ENCODE assay signal across 25 mouse cellular contexts in genomic region chr4:132130134-132130533, GRCm38 (mm10). TPM values are rescaled to one million over a fixed set of nuclear protein-coding genes. Genes with fewer than 3 reads are reported as not detected.
A peak's percentile ranks its signal among the peaks of the same experiment; 100 is the strongest.
DNase-seq lines count a peak whose midpoint lies in the region; ATAC-seq and TF ChIP-seq lines count a peak whose summit lies in the region.
"Had no signal": no experiment of that assay in that cellular context is flagged by ENCODE, and none has a peak within 500 bp of the region (broad histone marks: within the 10 kb centered on the region; RNA-seq: fewer than 3 reads in every experiment).

No protein-coding gene starts in this region.

- H3K36me3 ChIP-seq in forebrain, embryonic 12.5 days (replicated peaks), result no peaks in the 10 kb centered on the region; the same call in 1 of the 2 replicates
- no peaks in the 10 kb centered on the region for H3K36me3 ChIP-seq in forebrain, postnatal 0 days (ENCODE audit: insufficient read depth)
- H3K36me3 ChIP-seq in heart, embryonic 13.5 days, result no peaks in the 10 kb centered on the region
- no peaks in the 10 kb centered on the region for H3K36me3 ChIP-seq in liver, embryonic 11.5 days (ENCODE audit: control insufficient read depth, insufficient read depth, low read length)
- H3K36me3 ChIP-seq in liver, embryonic 12.5 days, result no peaks in the 10 kb centered on the region
- H3K36me3 ChIP-seq: hindbrain, embryonic 13.5 days; kidney, embryonic 15.5 days; liver, embryonic 15.5 days; lung, embryonic 15.5 days; midbrain, embryonic 15.5 days; neural tube, embryonic 12.5 days; stomach, embryonic 15.5 days had no signal

- H3K27ac ChIP-seq in forebrain, embryonic 12.5 days, result peak overlapping the region; percentile 92
- no peak overlapping the region for H3K27ac ChIP-seq in forebrain, postnatal 0 days (ENCODE audit: low read depth, low read length)
- peak overlapping the region; percentile 92 for H3K27ac ChIP-seq in heart, embryonic 13.5 days (replicated peaks)
- H3K27ac ChIP-seq in liver, embryonic 11.5 days (ENCODE audit: low read depth, low read length), result peak overlapping the region; percentile 23; the same call in 1 of the 2 replicates
- H3K27ac ChIP-seq in liver, embryonic 12.5 days, result no peak overlapping the region
- H3K27ac ChIP-seq: gastrocnemius, adult 2 months; kidney, embryonic 15.5 days; left cerebral cortex, adult 2 months; liver, embryonic 15.5 days; lung, embryonic 15.5 days; neural tube, embryonic 12.5 days; stomach, embryonic 15.5 days had no signal

- no peaks in the 10 kb centered on the region for H3K27me3 ChIP-seq in forebrain, embryonic 12.5 days
- H3K27me3 ChIP-seq in forebrain, postnatal 0 days (ENCODE audit: insufficient read depth, low read length), result no peaks in the 10 kb centered on the region
- no peaks in the 10 kb centered on the region for H3K27me3 ChIP-seq in heart, embryonic 13.5 days (replicated peaks)
- no peaks in the 10 kb centered on the region; the same call in 1 of the 2 replicates for H3K27me3 ChIP-seq in liver, embryonic 11.5 days (replicated peaks; ENCODE audit: control insufficient read depth, insufficient read depth, low read length)
- H3K27me3 ChIP-seq in liver, embryonic 12.5 days (replicated peaks), result 0 out of 2 replicates have a peak, but pooled peaks cover 3% of the 10 kb centered on the region
- H3K27me3 ChIP-seq: hindbrain, embryonic 13.5 days; kidney, embryonic 15.5 days; lung, embryonic 15.5 days; midbrain, embryonic 15.5 days; neural tube, embryonic 12.5 days; stomach, embryonic 15.5 days had no signal

- intact Hi-C loops in heart, postnatal 10 days (cut with DNase I), result no loop called here

- no peaks in the 10 kb centered on the region for H3K9me3 ChIP-seq in forebrain, embryonic 12.5 days
- no peaks in the 10 kb centered on the region for H3K9me3 ChIP-seq in forebrain, postnatal 0 days (ENCODE audit: low read length)
- no peaks in the 10 kb centered on the region for H3K9me3 ChIP-seq in heart, embryonic 13.5 days
- no peaks in the 10 kb centered on the region for H3K9me3 ChIP-seq in liver, embryonic 11.5 days (ENCODE audit: control insufficient read depth, low read length)
- no peaks in the 10 kb centered on the region for H3K9me3 ChIP-seq in liver, embryonic 12.5 days (replicated peaks)
- H3K9me3 ChIP-seq: hindbrain, embryonic 13.5 days; kidney, embryonic 15.5 days; liver, embryonic 15.5 days; lung, embryonic 15.5 days; megakaryocyte, embryonic 14.5 days; midbrain, embryonic 15.5 days; neural tube, embryonic 12.5 days; stomach, embryonic 15.5 days had no signal

- ATAC-seq in forebrain, embryonic 12.5 days (ENCODE audit: low FRiP score), result no peak
- ATAC-seq in forebrain, postnatal 0 days, result no peak
- ATAC-seq in heart, embryonic 13.5 days (ENCODE audit: extremely low read depth, insufficient number of reproducible peaks, low FRiP score, low TSS enrichment), result no peak
- no peak for ATAC-seq in liver, embryonic 11.5 days (replicated peaks; ENCODE audit: low FRiP score)
- no peak for ATAC-seq in liver, embryonic 12.5 days
- ATAC-seq: midbrain, embryonic 15.5 days had no signal

- no peak for DNase-seq in forebrain, postnatal 0 days
- no peak for DNase-seq in heart, postnatal 10 days
- no peak for DNase-seq in liver, embryonic 11.5 days (ENCODE audit: low spot score)
- peak; percentile 38 for DNase-seq in telencephalon, adult 2 months (ENCODE audit: low read depth, low spot score)
- DNase-seq: adrenal gland, postnatal 25 days; cerebellum, adult 9-10 months; gastrocnemius, adult 2 months; kidney, adult 11 months; kidney, postnatal 36 days; lung, postnatal 36 days; thymus, adult 18-20 months; thymus, postnatal 4 days had no signal

- WGBS in forebrain, embryonic 12.5 days, result 91% methylated on average over 2 of the region's 2 CpGs
- WGBS in forebrain, postnatal 0 days, result 70% methylated on average over 2 of the region's 2 CpGs
- WGBS in heart, embryonic 13.5 days, result 77% methylated on average over 2 of the region's 2 CpGs
- WGBS in liver, embryonic 11.5 days, result 79% methylated on average over 2 of the region's 2 CpGs
- 72% methylated on average over 2 of the region's 2 CpGs for WGBS in liver, embryonic 12.5 days (ENCODE audit: insufficient replicate concordance)

- no peak overlapping the region for H3K4me3 ChIP-seq in forebrain, embryonic 12.5 days (replicated peaks)
- H3K4me3 ChIP-seq in forebrain, postnatal 0 days (ENCODE audit: low read depth, low read length), result no peak overlapping the region
- no peak overlapping the region for H3K4me3 ChIP-seq in heart, embryonic 13.5 days
- H3K4me3 ChIP-seq in liver, embryonic 11.5 days (ENCODE audit: low read depth, low read length), result no peak overlapping the region
- H3K4me3 ChIP-seq in liver, embryonic 12.5 days, result no peak overlapping the region
- H3K4me3 ChIP-seq: gastrocnemius, adult 2 months; hindbrain, embryonic 13.5 days; kidney, embryonic 15.5 days; left cerebral cortex, adult 2 months; liver, embryonic 15.5 days; lung, embryonic 15.5 days; megakaryocyte, embryonic 14.5 days; midbrain, embryonic 15.5 days; neural tube, embryonic 12.5 days; stomach, embryonic 15.5 days had no signal

- 0 out of 2 replicates have a peak overlapping the region, but pooled peaks have one; percentile 29 for H3K9ac ChIP-seq in forebrain, embryonic 12.5 days
- H3K9ac ChIP-seq in forebrain, postnatal 0 days, result no peak overlapping the region
- H3K9ac ChIP-seq in heart, embryonic 13.5 days, result no peak overlapping the region; the same call in 1 of the 2 replicates
- no peak overlapping the region for H3K9ac ChIP-seq in liver, embryonic 11.5 days (ENCODE audit: low read depth, low read length)
- H3K9ac ChIP-seq in liver, embryonic 12.5 days, result no peak overlapping the region
- H3K9ac ChIP-seq: hindbrain, embryonic 13.5 days; kidney, embryonic 15.5 days; liver, embryonic 15.5 days; lung, embryonic 15.5 days; midbrain, embryonic 15.5 days; neural tube, embryonic 12.5 days; stomach, embryonic 15.5 days had no signal

- H3K4me1 ChIP-seq in forebrain, embryonic 12.5 days, result peaks cover 20% of the 10 kb centered on the region
- no peaks in the 10 kb centered on the region for H3K4me1 ChIP-seq in forebrain, postnatal 0 days (ENCODE audit: insufficient read depth)
- peaks cover 63% of the 10 kb centered on the region for H3K4me1 ChIP-seq in heart, embryonic 13.5 days
- peaks cover 3% of the 10 kb centered on the region; the same call in 1 of the 2 replicates for H3K4me1 ChIP-seq in liver, embryonic 11.5 days (replicated peaks; ENCODE audit: control insufficient read depth, insufficient read depth, low read length)
- H3K4me1 ChIP-seq in liver, embryonic 12.5 days, result no peaks in the 10 kb centered on the region
- H3K4me1 ChIP-seq: kidney, embryonic 15.5 days; liver, embryonic 15.5 days; lung, embryonic 15.5 days; stomach, embryonic 15.5 days had no signal

- no peak overlapping the region for H3K4me2 ChIP-seq in forebrain, embryonic 12.5 days
- no peak overlapping the region for H3K4me2 ChIP-seq in forebrain, postnatal 0 days (ENCODE audit: low read depth)
- H3K4me2 ChIP-seq in heart, embryonic 13.5 days, result no peak overlapping the region
- no peak overlapping the region for H3K4me2 ChIP-seq in liver, embryonic 11.5 days
- no peak overlapping the region for H3K4me2 ChIP-seq in liver, embryonic 12.5 days
- H3K4me2 ChIP-seq: hindbrain, embryonic 13.5 days; kidney, embryonic 15.5 days; liver, embryonic 15.5 days; lung, embryonic 15.5 days; midbrain, embryonic 15.5 days; neural tube, embryonic 12.5 days; stomach, embryonic 15.5 days had no signal

- no peak for TF ChIP-seq CTCF in forebrain, postnatal 0 days (IDR thresholded peaks at IDR 0.05; ENCODE audit: low read depth)

RNA-seq across cellular contexts. Expression of gene Oprd1, which starts 14.2 kb away (rescaled TPM):
- 0.06 and 0.15 TPM in 2 replicates for polyA plus RNA-seq in forebrain, embryonic 12.5 days (2016; fragmentation: Nextera tagmentation; extraction: Ambion mirVana)
- 1.5 and 1.6 TPM in 2 replicates for total RNA-seq in forebrain, postnatal 0 days (2014; rRNA removed)
- polyA plus RNA-seq in forebrain, postnatal 0 days (2015; fragmentation: Nextera tagmentation; extraction: Ambion mirVana), result 0.23 and 0.53 TPM in 2 replicates
- polyA plus RNA-seq in heart, embryonic 13.5 days (2015; fragmentation: Nextera tagmentation; extraction: Ambion mirVana), result 0.96 and 1.3 TPM in 2 replicates
- total RNA-seq in heart, postnatal 10 days (2021), result under 1 TPM; 0.24 to 0.30 TPM
- 0.45 and 0.56 TPM in 2 replicates for polyA plus RNA-seq in liver, embryonic 11.5 days (2014; fragmentation: Nextera tagmentation; extraction: Ambion mirVana)
- polyA plus RNA-seq in liver, embryonic 12.5 days (2016; fragmentation: Nextera tagmentation; extraction: Ambion mirVana), result 0.24 and 0.39 TPM in 2 replicates
- total RNA-seq: gastrocnemius, adult 2 months had no signal
- polyA plus RNA-seq: liver, embryonic 15.5 days had no signal

RNA-seq across cellular contexts. Expression of gene Epb41, which starts 55.0 kb away (rescaled TPM):
- polyA plus RNA-seq in forebrain, embryonic 12.5 days (2016; fragmentation: Nextera tagmentation; extraction: Ambion mirVana), result 136 and 158 TPM in 2 replicates
- total RNA-seq in forebrain, postnatal 0 days (2014; rRNA removed), result 65.0 and 68.3 TPM in 2 replicates
- polyA plus RNA-seq in forebrain, postnatal 0 days (2015; fragmentation: Nextera tagmentation; extraction: Ambion mirVana), result 32.4 and 36.5 TPM in 2 replicates
- polyA plus RNA-seq in heart, embryonic 13.5 days (2015; fragmentation: Nextera tagmentation; extraction: Ambion mirVana), result 58.5 and 76.5 TPM in 2 replicates
- 100 to 1,000 TPM in 1 of 2 experiments, 10 to 100 TPM in 1; 86.0 to 131 TPM for total RNA-seq in heart, postnatal 10 days (2021)
- polyA plus RNA-seq in liver, embryonic 11.5 days (2014; fragmentation: Nextera tagmentation; extraction: Ambion mirVana), result 108 and 116 TPM in 2 replicates
- 177 and 187 TPM in 2 replicates for polyA plus RNA-seq in liver, embryonic 12.5 days (2016; fragmentation: Nextera tagmentation; extraction: Ambion mirVana)

RNA-seq across cellular contexts. Expression of gene Gm10300, which starts 55.6 kb away (rescaled TPM):
- 0.08 TPM in 1 of 2 replicates, not detected in the other for polyA plus RNA-seq in forebrain, embryonic 12.5 days (2016; fragmentation: Nextera tagmentation; extraction: Ambion mirVana)
- 0.14 TPM in 1 of 2 replicates, not detected in the other for total RNA-seq in forebrain, postnatal 0 days (2014; rRNA removed)
- not detected in 2 replicates for polyA plus RNA-seq in forebrain, postnatal 0 days (2015; fragmentation: Nextera tagmentation; extraction: Ambion mirVana)
- 0.08 and 0.13 TPM in 2 replicates for polyA plus RNA-seq in heart, embryonic 13.5 days (2015; fragmentation: Nextera tagmentation; extraction: Ambion mirVana)
- under 1 TPM in 1 of 2 experiments, not detected in 1; 0.10 TPM for total RNA-seq in heart, postnatal 10 days (2021)
- 0.10 and 0.11 TPM in 2 replicates for polyA plus RNA-seq in liver, embryonic 11.5 days (2014; fragmentation: Nextera tagmentation; extraction: Ambion mirVana)
- polyA plus RNA-seq in liver, embryonic 12.5 days (2016; fragmentation: Nextera tagmentation; extraction: Ambion mirVana), result 0.42 and 0.45 TPM in 2 replicates
- total RNA-seq: ES-E14; left cerebral cortex, adult 2 months had no signal
- polyA plus RNA-seq: hindbrain, embryonic 13.5 days; midbrain, embryonic 15.5 days; neural tube, embryonic 12.5 days had no signal

Comparison
In these comparisons a context has a peak if more than half of its experiments do, and no peak if none do; other contexts are left out.
1. H3K27ac ChIP-seq: peak in forebrain, embryonic 12.5 days (single experiment), heart, embryonic 13.5 days (single experiment) and liver, embryonic 11.5 days (single experiment); none in forebrain, postnatal 0 days (single experiment) and liver, embryonic 12.5 days (single experiment).